Mouse (Mus musculus): ENCODE data around the gene Ppfia3.

Ppfia3 gene

GRCm38 (mm10) chr7:45315182-45315701 lies 51.6 kb downstream of the Ppfia3 start:
- in situ Hi-C loops (cut with MboI, MseI): loop anchor here in 1 of 2 experiments (5.0 kb wide), 1 partner anchor 43 kb away; no protein-coding TSS in a partner anchor

- in situ Hi-C loops (cut with MboI, MseI): no loop called here
Observed at GRCm38 (mm10) chr7:45313495-45313894, 53.3 kb downstream of the Ppfia3 start.

- in situ Hi-C loops (cut with MboI, MseI): no loop called here
Observed at GRCm38 (mm10) chr7:45312686-45313453, 53.9 kb downstream of the Ppfia3 start.

- in situ Hi-C loops (cut with MboI, MseI): no loop called here
Observed at GRCm38 (mm10) chr7:45312023-45312422, 54.8 kb downstream of the Ppfia3 start.

- in situ Hi-C loops (cut with MboI, MseI): no loop called here
Observed at GRCm38 (mm10) chr7:45309455-45309854, 57.4 kb downstream of the Ppfia3 start.

- in situ Hi-C loops (cut with MboI, MseI): no loop called here
Observed at GRCm38 (mm10) chr7:45308551-45309240, 58.1 kb downstream of the Ppfia3 start.

GRCm38 (mm10) chr7:45305275-45305674 lies 61.5 kb downstream of the Ppfia3 start:
- in situ Hi-C loops (cut with MboI, MseI): no loop called here

- in situ Hi-C loops (cut with MboI, MseI): no loop called here
Observed at GRCm38 (mm10) chr7:45304869-45305268, 62.0 kb downstream of the Ppfia3 start.

GRCm38 (mm10) chr7:45302626-45303025 lies 64.2 kb downstream of the Ppfia3 start:
- in situ Hi-C loops (cut with MboI, MseI): no loop called here

- in situ Hi-C loops (cut with MboI, MseI): no loop called here
Observed at GRCm38 (mm10) chr7:45300270-45300669, 66.5 kb downstream of the Ppfia3 start.

GRCm38 (mm10) chr7:45299752-45300151 lies 67.1 kb downstream of the Ppfia3 start:
- in situ Hi-C loops (cut with MboI, MseI): no loop called here

GRCm38 (mm10) chr7:45297563-45297962 lies 69.3 kb downstream of the Ppfia3 start:
- in situ Hi-C loops (cut with MboI, MseI): no loop called here

GRCm38 (mm10) chr7:45296626-45297025 lies 70.2 kb downstream of the Ppfia3 start:
- in situ Hi-C loops (cut with MboI, MseI): no loop called here
